Mouse (Mus musculus): ENCODE results near the gene Akr1b10.

GRCm38 (mm10) chr6:34439006-34439405 lies 55.0 kb downstream of the Akr1b10 start:
- TF ChIP-seq POLR2A (IDR thresholded peaks at IDR 0.05; ENCODE audit: insufficient read depth, low read length) (no peak), CTCF (IDR thresholded peaks at IDR 0.05; ENCODE audit: low read depth, low read length) (no peak), EP300 (IDR thresholded peaks at IDR 0.05; ENCODE audit: insufficient read depth, low read depth, low read length) (no peak)

Data from ES-Bruce4 (cell line).